Comparison of ENCODE assay signal across 31 mouse cellular contexts in genomic region chr1:187842702-187843101, GRCm38 (mm10).
DNase-seq lines count a peak whose midpoint lies in the region; ATAC-seq and TF ChIP-seq lines count a peak whose summit lies in the region.
"Had no signal": no experiment of that assay in that cellular context is flagged by ENCODE, and none has a peak within 500 bp of the region (broad histone marks: within the 10 kb centered on the region; RNA-seq: fewer than 3 reads in every experiment).

No protein-coding gene starts in this region.

- WGBS in heart, embryonic 13.5 days, result 65% methylated on average over 5 of the region's 5 CpGs
- WGBS in liver, postnatal 0 days (ENCODE audit: insufficient replicate concordance), result 87% methylated on average over 5 of the region's 5 CpGs
- 80% methylated on average over 5 of the region's 5 CpGs for WGBS in liver, embryonic 11.5 days

- H3K4me2 ChIP-seq in heart, embryonic 13.5 days, result no peak overlapping the region
- no peak overlapping the region for H3K4me2 ChIP-seq in liver, postnatal 0 days (ENCODE audit: low read depth, low read length)
- H3K4me2 ChIP-seq in liver, embryonic 11.5 days, result no peak overlapping the region
- H3K4me2 ChIP-seq: hindbrain, embryonic 14.5 days; limb, embryonic 13.5 days; liver, embryonic 13.5 days; lung, embryonic 15.5 days; midbrain, embryonic 11.5 days; neural tube, embryonic 12.5 days had no signal

- no peaks in the 10 kb centered on the region for H3K9me3 ChIP-seq in heart, embryonic 13.5 days
- no peaks in the 10 kb centered on the region for H3K9me3 ChIP-seq in liver, postnatal 0 days (ENCODE audit: low read length)
- H3K9me3 ChIP-seq in liver, embryonic 11.5 days (ENCODE audit: control insufficient read depth, low read length), result no peaks in the 10 kb centered on the region
- H3K9me3 ChIP-seq: limb, embryonic 13.5 days; lung, embryonic 15.5 days; neural tube, embryonic 12.5 days had no signal

- peak overlapping the region; percentile 38 for H3K27ac ChIP-seq in heart, embryonic 13.5 days (replicated peaks)
- no peak overlapping the region for H3K27ac ChIP-seq in liver, postnatal 0 days (ENCODE audit: low read depth)
- no peak overlapping the region for H3K27ac ChIP-seq in liver, embryonic 11.5 days (ENCODE audit: low read depth, low read length)
- H3K27ac ChIP-seq: gastrocnemius, adult 2 months; hindbrain, embryonic 14.5 days; limb, embryonic 13.5 days; liver, embryonic 13.5 days; lung, embryonic 15.5 days; neural tube, embryonic 12.5 days had no signal

- no peak overlapping the region for H3K9ac ChIP-seq in heart, embryonic 13.5 days
- no peak overlapping the region for H3K9ac ChIP-seq in liver, postnatal 0 days (replicated peaks)
- H3K9ac ChIP-seq in liver, embryonic 11.5 days (ENCODE audit: low read depth, low read length), result no peak overlapping the region
- H3K9ac ChIP-seq: hindbrain, embryonic 14.5 days; limb, embryonic 13.5 days; liver, embryonic 13.5 days; lung, embryonic 15.5 days; neural tube, embryonic 12.5 days had no signal

- no peak for TF ChIP-seq EP300 in liver, postnatal 0 days (IDR thresholded peaks at IDR 0.05; ENCODE audit: low read depth)

- H3K27me3 ChIP-seq in heart, embryonic 13.5 days (replicated peaks), result no peaks in the 10 kb centered on the region
- no peaks in the 10 kb centered on the region for H3K27me3 ChIP-seq in liver, postnatal 0 days (ENCODE audit: insufficient read depth, low read length)
- no peaks in the 10 kb centered on the region for H3K27me3 ChIP-seq in liver, embryonic 11.5 days (replicated peaks; ENCODE audit: control insufficient read depth, insufficient read depth, low read length)
- H3K27me3 ChIP-seq: CH12.LX; limb, embryonic 13.5 days; liver, embryonic 13.5 days; lung, embryonic 15.5 days; neural tube, embryonic 12.5 days had no signal

- H3K4me1 ChIP-seq in heart, embryonic 13.5 days, result peaks cover 32% of the 10 kb centered on the region
- no peaks in the 10 kb centered on the region for H3K4me1 ChIP-seq in liver, postnatal 0 days (ENCODE audit: insufficient read depth)
- no peaks in the 10 kb centered on the region for H3K4me1 ChIP-seq in liver, embryonic 11.5 days (replicated peaks; ENCODE audit: control insufficient read depth, insufficient read depth, low read length)
- H3K4me1 ChIP-seq: limb, embryonic 13.5 days; liver, embryonic 13.5 days; lung, embryonic 15.5 days; neural tube, embryonic 12.5 days had no signal

- H3K4me3 ChIP-seq in heart, embryonic 13.5 days, result no peak overlapping the region
- no peak overlapping the region for H3K4me3 ChIP-seq in liver, postnatal 0 days (ENCODE audit: low read depth, low read length)
- no peak overlapping the region for H3K4me3 ChIP-seq in liver, embryonic 11.5 days (ENCODE audit: low read depth, low read length)
- H3K4me3 ChIP-seq: erythroblast, embryonic 14.5 days; gastrocnemius, adult 2 months; limb, embryonic 13.5 days; liver, embryonic 13.5 days; lung, embryonic 15.5 days; myocyte; neural tube, embryonic 12.5 days had no signal

- TF ChIP-seq CTCF in liver, postnatal 0 days (IDR thresholded peaks at IDR 0.05; ENCODE audit: low read depth), result 0 out of 2 replicates have a peak, but pooled peaks have one; percentile 7

- DNase-seq in heart, adult 11 months, result peak; percentile 25
- no peak for DNase-seq in heart, postnatal 25 days (ENCODE audit: low spot score)
- DNase-seq in heart, adult 9 months (ENCODE audit: low spot score in 2 of 2), result no peak
- DNase-seq in liver, postnatal 0 days, result no peak
- DNase-seq in liver, embryonic 11.5 days (ENCODE audit: low spot score), result no peak
- DNase-seq: adrenal gland, adult 2 months; adrenal gland, postnatal 36 days; cerebellum, adult 2 months; cerebellum, postnatal 14 days; gastrocnemius, adult 2 months; gastrocnemius, postnatal 36 days; kidney, adult 18-20 months; kidney, postnatal 4 days; liver, embryonic 13.5 days; lung, postnatal 36 days; right cerebral cortex, adult 18-20 months; spleen, adult 18-20 months; thymus, postnatal 4 days had no signal

- ATAC-seq in heart, embryonic 13.5 days (ENCODE audit: extremely low read depth, insufficient number of reproducible peaks, low FRiP score, low TSS enrichment), result no peak
- ATAC-seq in liver, postnatal 0 days, result no peak
- ATAC-seq in liver, embryonic 11.5 days (replicated peaks; ENCODE audit: low FRiP score), result no peak
- no peak for ATAC-seq in monocyte, adult 5-6 weeks (replicated peaks; ENCODE audit: insufficient number of reproducible peaks, low FRiP score, low TSS enrichment, poor library complexity, severe bottlenecking)
- ATAC-seq: activated CD4-positive, CD25-positive, alpha-beta regulatory T cell, adult 4 months; forebrain, embryonic 16.5 days; midbrain, embryonic 16.5 days had no signal

- intact Hi-C loops in heart, postnatal 25 days (cut with DNase I), result no loop called here

- no peaks in the 10 kb centered on the region for H3K36me3 ChIP-seq in heart, embryonic 13.5 days
- H3K36me3 ChIP-seq in liver, postnatal 0 days (replicated peaks; ENCODE audit: insufficient read depth, low read length), result no peaks in the 10 kb centered on the region
- H3K36me3 ChIP-seq in liver, embryonic 11.5 days (ENCODE audit: control insufficient read depth, insufficient read depth, low read length), result no peaks in the 10 kb centered on the region
- H3K36me3 ChIP-seq: limb, embryonic 13.5 days; liver, embryonic 13.5 days; lung, embryonic 15.5 days; neural tube, embryonic 12.5 days had no signal
